Mouse (Mus musculus) E14TG2a.4 (cell line): ENCODE data around the gene Pdlim5.

ENCODE experiments used
- CTCF ChIP-seq: conservative IDR thresholded peaks from 2 replicates; pipeline ENCODE4 v1.5.1; 2014; ENCODE audit warnings: low read length
- POU5F1 ChIP-seq: IDR thresholded peaks from 2 replicates; pipeline ENCODE4 v1.6.1; 2014; ENCODE audit warnings: low read length, borderline replicate concordance

- TF ChIP-seq CTCF (no peak), POU5F1 (no peak)
Observed at GRCm38 (mm10) chr3:142375106-142375505, 20.4 kb downstream of the Pdlim5 start.
